Mouse (Mus musculus): ENCODE results near the gene Plekhf1.

The Plekhf1 gene

GRCm38 (mm10) chr7:38227900-38228298 lies at the start of gene Plekhf1:
Gene Plekhf1 (minus strand): TSS chr7:38228016.
- peak; percentile 74 for ATAC-seq (ENCODE audit: insufficient number of reproducible peaks, low FRiP score, low TSS enrichment)

GRCm38 (mm10) chr7:38272551-38272950 lies 44.7 kb upstream of the Plekhf1 start:
- no peak for ATAC-seq (ENCODE audit: insufficient number of reproducible peaks, low FRiP score, low TSS enrichment)

- no peak for ATAC-seq (ENCODE audit: insufficient number of reproducible peaks, low FRiP score, low TSS enrichment)
Measured at GRCm38 (mm10) chr7:38271859-38272258, 44.0 kb upstream of the Plekhf1 start.

- ATAC-seq (ENCODE audit: insufficient number of reproducible peaks, low FRiP score, low TSS enrichment): no peak; the same call in 1 of the 2 replicates
Measured at GRCm38 (mm10) chr7:38271511-38271811, 43.6 kb upstream of the Plekhf1 start.

- peak; percentile 92 for ATAC-seq (ENCODE audit: insufficient number of reproducible peaks, low FRiP score, low TSS enrichment)
Measured at GRCm38 (mm10) chr7:38270703-38271510, 43.1 kb upstream of the Plekhf1 start, which contains the start of gene Pop4. Gene Pop4 (minus strand): TSS chr7:38271423.

GRCm38 (mm10) chr7:38267006-38267680 lies 39.3 kb upstream of the Plekhf1 start:
- ATAC-seq (ENCODE audit: insufficient number of reproducible peaks, low FRiP score, low TSS enrichment): peak; percentile 71

- ATAC-seq (ENCODE audit: insufficient number of reproducible peaks, low FRiP score, low TSS enrichment): peak; percentile 59
Measured at GRCm38 (mm10) chr7:38262406-38262805, 34.6 kb upstream of the Plekhf1 start.

GRCm38 (mm10) chr7:38259631-38260030 lies 31.8 kb upstream of the Plekhf1 start:
- ATAC-seq (ENCODE audit: insufficient number of reproducible peaks, low FRiP score, low TSS enrichment): no peak

- ATAC-seq (ENCODE audit: insufficient number of reproducible peaks, low FRiP score, low TSS enrichment): no peak
Measured at GRCm38 (mm10) chr7:38253441-38253840, 25.6 kb upstream of the Plekhf1 start.

- no peak for ATAC-seq (ENCODE audit: insufficient number of reproducible peaks, low FRiP score, low TSS enrichment)
Measured at GRCm38 (mm10) chr7:38251494-38252216, 23.8 kb upstream of the Plekhf1 start.

- no peak for ATAC-seq (ENCODE audit: insufficient number of reproducible peaks, low FRiP score, low TSS enrichment)
Measured at GRCm38 (mm10) chr7:38242417-38242816, 14.6 kb upstream of the Plekhf1 start.

GRCm38 (mm10) chr7:38237140-38237539 lies 9.3 kb upstream of the Plekhf1 start:
- ATAC-seq (ENCODE audit: insufficient number of reproducible peaks, low FRiP score, low TSS enrichment): no peak

GRCm38 (mm10) chr7:38236400-38237105 lies 8.7 kb upstream of the Plekhf1 start:
- ATAC-seq (ENCODE audit: insufficient number of reproducible peaks, low FRiP score, low TSS enrichment): no peak

- no peak for ATAC-seq (ENCODE audit: insufficient number of reproducible peaks, low FRiP score, low TSS enrichment)
Measured at GRCm38 (mm10) chr7:38230285-38230684, 2.5 kb upstream of the Plekhf1 start.

GRCm38 (mm10) chr7:38228329-38228728 lies 513 bp upstream of the Plekhf1 start:
- no peak for ATAC-seq (ENCODE audit: insufficient number of reproducible peaks, low FRiP score, low TSS enrichment)

- peak; percentile 60 for ATAC-seq (ENCODE audit: insufficient number of reproducible peaks, low FRiP score, low TSS enrichment)
Measured at GRCm38 (mm10) chr7:38227181-38227899, 476 bp downstream of the Plekhf1 start.

GRCm38 (mm10) chr7:38226226-38226625 lies 1.6 kb downstream of the Plekhf1 start:
- no peak for ATAC-seq (ENCODE audit: insufficient number of reproducible peaks, low FRiP score, low TSS enrichment)

GRCm38 (mm10) chr7:38224577-38225369 lies 3.0 kb downstream of the Plekhf1 start:
- peak; percentile 67 for ATAC-seq (ENCODE audit: insufficient number of reproducible peaks, low FRiP score, low TSS enrichment)

GRCm38 (mm10) chr7:38220866-38221265 lies 7.0 kb downstream of the Plekhf1 start:
- no peak for ATAC-seq (ENCODE audit: insufficient number of reproducible peaks, low FRiP score, low TSS enrichment)
